Mouse (Mus musculus): ENCODE results near the gene Ptrh1.

- no peak for TF ChIP-seq TBP (IDR thresholded peaks at IDR 0.05; ENCODE audit: low read depth, low read length)
- TF ChIP-seq POLR2AphosphoS2 (IDR thresholded peaks at IDR 0.05; ENCODE audit: low read length): no peak
- TF ChIP-seq MAX (IDR thresholded peaks at IDR 0.05; ENCODE audit: low read length): no peak
- TF ChIP-seq CTCF (IDR thresholded peaks at IDR 0.05 in 2 of 3, conservative IDR thresholded peaks at IDR 0.05 in 1 of 3; ENCODE audit: control insufficient read depth in 1 of 3, insufficient read depth in 1 of 3, low read depth in 2 of 3, low read length in 3 of 3, poor library complexity in 1 of 3, severe bottlenecking in 1 of 3): no peak
- TF ChIP-seq EP300 (IDR thresholded peaks at IDR 0.05; ENCODE audit: low read depth in 1 of 2, low read length in 2 of 2): no peak
- no peak for TF ChIP-seq POLR2A (IDR thresholded peaks at IDR 0.05; ENCODE audit: control insufficient read depth in 1 of 2, insufficient read depth in 1 of 2, low read depth in 1 of 2, low read length in 2 of 2, poor library complexity in 1 of 2)
- no peak for TF ChIP-seq ZC3H11A (IDR thresholded peaks at IDR 0.05; ENCODE audit: low read depth, low read length)
- TF ChIP-seq BHLHE40 (IDR thresholded peaks at IDR 0.05; ENCODE audit: borderline replicate concordance, low read depth, low read length): no peak
- no peak for TF ChIP-seq JUND (IDR thresholded peaks at IDR 0.05; ENCODE audit: low read depth, low read length)
- TF ChIP-seq E2F4 (IDR thresholded peaks at IDR 0.05; ENCODE audit: borderline replicate concordance, low read depth, low read length): no peak
- no peak for TF ChIP-seq KAT2A (conservative IDR thresholded peaks at IDR 0.05; ENCODE audit: low read depth, low read length)
- no peak for TF ChIP-seq ZMIZ1 (IDR thresholded peaks at IDR 0.05; ENCODE audit: low read depth, low read length)
- no peak for TF ChIP-seq TCF12 (IDR thresholded peaks at IDR 0.05; ENCODE audit: low read depth, low read length)
- no peak for TF ChIP-seq ZNF384 (IDR thresholded peaks at IDR 0.05; ENCODE audit: low read depth, low read length)
Observed at GRCm38 (mm10) chr2:32798251-32798962, 22.8 kb downstream of the Ptrh1 start.

Measured in MEL (cell line).